Mouse (Mus musculus): ENCODE results near the gene Nipsnap3a. TPM values are rescaled to one million over a fixed set of nuclear protein-coding genes. Genes with fewer than 3 reads are reported as not detected.

Nipsnap3a gene
- polyA plus RNA-seq, 1 experiment from 2014 or later: not detected

GRCm38 (mm10) chr4:53009871-53010270, 20.8 kb downstream of the Nipsnap3a start:
- Histone ChIP-seq H3K9ac (ENCODE audit: low read depth, low read length) (no peak overlapping the region), H3K36me3 (ENCODE audit: control insufficient read depth, insufficient read depth, low read length) (0 out of 2 replicates have a peak, but pooled peaks cover under 1% of the 10 kb centered on the region), H3K4me3 (ENCODE audit: low read length) (no peak overlapping the region), H3K27ac (ENCODE audit: low read length) (no peak overlapping the region), H3K4me2 (ENCODE audit: low read depth, low read length) (no peak overlapping the region), H3K27me3 (replicated peaks; ENCODE audit: control insufficient read depth, insufficient read depth, low read length) (no peaks in the 10 kb centered on the region), H3K9me3 (ENCODE audit: control insufficient read depth, low read length) (no peaks in the 10 kb centered on the region), H3K4me1 (ENCODE audit: control insufficient read depth, insufficient read depth, low read length) (no peaks in the 10 kb centered on the region)
- WGBS: 81% methylated on average over 4 of the region's 4 CpGs
- ATAC-seq: no peak

- Histone ChIP-seq H3K9ac (ENCODE audit: low read depth, low read length) (peak within 1 kb of the TSS; percentile 85), H3K4me3 (ENCODE audit: low read length) (peak within 1 kb of the TSS; percentile 79), H3K27me3 (replicated peaks; ENCODE audit: control insufficient read depth, insufficient read depth, low read length) (no peaks in the 10 kb centered on the region), H3K4me2 (ENCODE audit: low read depth, low read length) (peak within 1 kb of the TSS; percentile 72), H3K4me1 (ENCODE audit: control insufficient read depth, insufficient read depth, low read length) (no peaks in the 10 kb centered on the region), H3K36me3 (ENCODE audit: control insufficient read depth, insufficient read depth, low read length) (peaks cover 15% of the 10 kb centered on the region), H3K9me3 (ENCODE audit: control insufficient read depth, low read length) (peaks cover 3% of the 10 kb centered on the region; the same call in 1 of the 2 replicates), H3K27ac (ENCODE audit: low read length) (peak within 1 kb of the TSS; percentile 82)
- ATAC-seq: peak; percentile 98
- under 1% methylated on average over 63 of the region's 63 CpGs for WGBS
These were observed 22.8 kb downstream of the Nipsnap3a start, which contains the start of gene Nipsnap3b for GRCm38 (mm10) chr4:53011732-53012361. Gene Nipsnap3b, plus strand, starts transcription at chr4:53011880.

- H3K9me3 ChIP-seq (ENCODE audit: control insufficient read depth, low read length): peaks cover 6% of the 10 kb centered on the region; the same call in 1 of the 2 replicates
These were observed 25.3 kb downstream of the Nipsnap3a start for GRCm38 (mm10) chr4:53014421-53014820.

GRCm38 (mm10) chr4:53015024-53015423, 26.0 kb downstream of the Nipsnap3a start:
- no peaks in the 10 kb centered on the region for H3K4me1 ChIP-seq (ENCODE audit: control insufficient read depth, insufficient read depth, low read length)
- peaks cover 27% of the 10 kb centered on the region for H3K36me3 ChIP-seq (ENCODE audit: control insufficient read depth, insufficient read depth, low read length)
- no peak overlapping the region for H3K4me3 ChIP-seq (ENCODE audit: low read length)
- no peak for ATAC-seq
- H3K27ac ChIP-seq (ENCODE audit: low read length): no peak overlapping the region
- no peak overlapping the region for H3K9ac ChIP-seq (ENCODE audit: low read depth, low read length)
- 87% methylated on average over 3 of the region's 3 CpGs for WGBS
- no peaks in the 10 kb centered on the region for H3K27me3 ChIP-seq (replicated peaks; ENCODE audit: control insufficient read depth, insufficient read depth, low read length)
- no peak overlapping the region for H3K4me2 ChIP-seq (ENCODE audit: low read depth, low read length)
- H3K9me3 ChIP-seq (ENCODE audit: control insufficient read depth, low read length): peaks cover 6% of the 10 kb centered on the region; the same call in 1 of the 2 replicates

More at GRCm38 (mm10) chr4:53014421-53014820, 25.3 kb downstream of the Nipsnap3a start:
- Histone ChIP-seq H3K4me2 (ENCODE audit: low read depth, low read length) (no peak overlapping the region), H3K4me1 (ENCODE audit: control insufficient read depth, insufficient read depth, low read length) (no peaks in the 10 kb centered on the region), H3K27ac (ENCODE audit: low read length) (no peak overlapping the region), H3K4me3 (ENCODE audit: low read length) (no peak overlapping the region), H3K9ac (ENCODE audit: low read depth, low read length) (no peak overlapping the region), H3K27me3 (replicated peaks; ENCODE audit: control insufficient read depth, insufficient read depth, low read length) (no peaks in the 10 kb centered on the region), H3K36me3 (ENCODE audit: control insufficient read depth, insufficient read depth, low read length) (peaks cover 27% of the 10 kb centered on the region)
- ATAC-seq: no peak
- 93% methylated on average over 7 of the region's 7 CpGs for WGBS

GRCm38 (mm10) chr4:53018392-53018791, 29.3 kb downstream of the Nipsnap3a start:
- Histone ChIP-seq H3K4me3 (ENCODE audit: low read length) (no peak overlapping the region), H3K36me3 (ENCODE audit: control insufficient read depth, insufficient read depth, low read length) (peaks cover 43% of the 10 kb centered on the region), H3K9me3 (ENCODE audit: control insufficient read depth, low read length) (peaks cover 6% of the 10 kb centered on the region; the same call in 1 of the 2 replicates), H3K27me3 (replicated peaks; ENCODE audit: control insufficient read depth, insufficient read depth, low read length) (no peaks in the 10 kb centered on the region), H3K4me1 (ENCODE audit: control insufficient read depth, insufficient read depth, low read length) (no peaks in the 10 kb centered on the region), H3K4me2 (ENCODE audit: low read depth, low read length) (no peak overlapping the region), H3K9ac (ENCODE audit: low read depth, low read length) (no peak overlapping the region), H3K27ac (ENCODE audit: low read length) (no peak overlapping the region)
- 93% methylated on average over 1 of the region's 1 CpGs for WGBS
- no peak for ATAC-seq

- 75% methylated on average over 14 of the region's 14 CpGs for WGBS
- peaks cover 19% of the 10 kb centered on the region; the same call in 1 of the 2 replicates for H3K36me3 ChIP-seq (ENCODE audit: control insufficient read depth, insufficient read depth, low read length)
- H3K9ac ChIP-seq (ENCODE audit: low read depth, low read length): no peak overlapping the region
- no peaks in the 10 kb centered on the region for H3K27me3 ChIP-seq (replicated peaks; ENCODE audit: control insufficient read depth, insufficient read depth, low read length)
- H3K4me3 ChIP-seq (ENCODE audit: low read length): no peak overlapping the region
- H3K27ac ChIP-seq (ENCODE audit: low read length): peak overlapping the region; percentile 77
- H3K4me2 ChIP-seq (ENCODE audit: low read depth, low read length): peak overlapping the region; percentile 12; the same call in 1 of the 2 replicates
- no peaks in the 10 kb centered on the region for H3K4me1 ChIP-seq (ENCODE audit: control insufficient read depth, insufficient read depth, low read length)
- ATAC-seq: peak; percentile 93
- H3K9me3 ChIP-seq (ENCODE audit: control insufficient read depth, low read length): no peaks in the 10 kb centered on the region
These were observed 34.3 kb downstream of the Nipsnap3a start for GRCm38 (mm10) chr4:53023189-53023925.

- H3K27ac ChIP-seq (ENCODE audit: low read length): no peak overlapping the region
- 81% methylated on average over 4 of the region's 4 CpGs for WGBS
These were observed 35.3 kb downstream of the Nipsnap3a start for GRCm38 (mm10) chr4:53024397-53024796.

GRCm38 (mm10) chr4:53027811-53028210, 38.7 kb downstream of the Nipsnap3a start:
- Histone ChIP-seq H3K9ac (ENCODE audit: low read depth, low read length) (no peak overlapping the region), H3K27ac (ENCODE audit: low read length) (no peak overlapping the region), H3K9me3 (ENCODE audit: control insufficient read depth, low read length) (no peaks in the 10 kb centered on the region), H3K4me3 (ENCODE audit: low read length) (no peak overlapping the region), H3K4me2 (ENCODE audit: low read depth, low read length) (no peak overlapping the region), H3K36me3 (ENCODE audit: control insufficient read depth, insufficient read depth, low read length) (peaks cover 5% of the 10 kb centered on the region; the same call in 1 of the 2 replicates), H3K4me1 (ENCODE audit: control insufficient read depth, insufficient read depth, low read length) (no peaks in the 10 kb centered on the region), H3K27me3 (replicated peaks; ENCODE audit: control insufficient read depth, insufficient read depth, low read length) (no peaks in the 10 kb centered on the region)
- WGBS: 68% methylated on average over 3 of the region's 3 CpGs
- ATAC-seq: peak; percentile 68

More at GRCm38 (mm10) chr4:53024397-53024796, 35.3 kb downstream of the Nipsnap3a start:
- Histone ChIP-seq H3K36me3 (ENCODE audit: control insufficient read depth, insufficient read depth, low read length) (peaks cover 16% of the 10 kb centered on the region; the same call in 1 of the 2 replicates), H3K4me2 (ENCODE audit: low read depth, low read length) (no peak overlapping the region), H3K27me3 (replicated peaks; ENCODE audit: control insufficient read depth, insufficient read depth, low read length) (no peaks in the 10 kb centered on the region), H3K4me3 (ENCODE audit: low read length) (no peak overlapping the region), H3K9me3 (ENCODE audit: control insufficient read depth, low read length) (no peaks in the 10 kb centered on the region), H3K4me1 (ENCODE audit: control insufficient read depth, insufficient read depth, low read length) (no peaks in the 10 kb centered on the region), H3K9ac (ENCODE audit: low read depth, low read length) (no peak overlapping the region)
- ATAC-seq: no peak

GRCm38 (mm10) chr4:53030326-53030948, 41.4 kb downstream of the Nipsnap3a start:
- Histone ChIP-seq H3K9me3 (ENCODE audit: control insufficient read depth, low read length) (no peaks in the 10 kb centered on the region), H3K4me2 (ENCODE audit: low read depth, low read length) (no peak overlapping the region), H3K27ac (ENCODE audit: low read length) (no peak overlapping the region), H3K9ac (ENCODE audit: low read depth, low read length) (no peak overlapping the region), H3K27me3 (replicated peaks; ENCODE audit: control insufficient read depth, insufficient read depth, low read length) (no peaks in the 10 kb centered on the region), H3K4me3 (ENCODE audit: low read length) (no peak overlapping the region), H3K4me1 (ENCODE audit: control insufficient read depth, insufficient read depth, low read length) (no peaks in the 10 kb centered on the region), H3K36me3 (ENCODE audit: control insufficient read depth, insufficient read depth, low read length) (0 out of 2 replicates have a peak, but pooled peaks cover 2% of the 10 kb centered on the region)
- peak; percentile 32; the same call in 1 of the 2 replicates for ATAC-seq
- WGBS: 49% methylated on average over 8 of the region's 8 CpGs

All from intestine, embryonic 16.5 days (tissue).